Mouse (Mus musculus) CH12.LX (cell line): Measurements from ENCODE around the gene Oprm1. TPM values are rescaled to one million over a fixed set of nuclear protein-coding genes. Genes with fewer than 3 reads are reported as not detected.

Source experiments
- DNase-seq: peaks from one replicate; pipeline ENCODE4 v3.0.0-alpha.2; 2013; ENCODE audit errors: extremely low read depth
- H3K27ac ChIP-seq: 2 replicates; pipeline ENCODE4 v1.5.1; 2012; ENCODE audit warnings: low read depth, mild to moderate bottlenecking, control low read depth, moderate library complexity; ENCODE audit not compliant: insufficient read depth
- H3K27me3 ChIP-seq: replicated peaks from 2 replicates; pipeline ENCODE3; 2012; ENCODE audit warnings: inconsistent platforms
- H3K36me3 ChIP-seq, 2 experiments: replicated peaks in 1 of 2; 2 replicates each; pipeline versions ENCODE3 to v1.6.1; 2012; ENCODE audit warnings: inconsistent platforms in 1 of 2, low read length in 1 of 2, mild to moderate bottlenecking in 1 of 2, mixed read lengths in 1 of 2, moderate library complexity in 1 of 2; ENCODE audit not compliant: control insufficient read depth in 1 of 2, insufficient read depth in 1 of 2
- H3K4me1 ChIP-seq, 2 experiments: 2 replicates each; pipeline ENCODE4 v1.6.1; 2012; ENCODE audit warnings: inconsistent platforms in 1 of 2, moderate library complexity in 1 of 2; ENCODE audit not compliant: insufficient read depth in 2 of 2, control insufficient read depth in 1 of 2
- H3K4me2 ChIP-seq: 2 replicates; pipeline ENCODE4 v1.6.1; 2012; ENCODE audit warnings: low read depth, mild to moderate bottlenecking, control low read depth; ENCODE audit not compliant: poor library complexity, insufficient read depth, severe bottlenecking
- H3K4me3 ChIP-seq, 3 experiments: fragments of 150-350 bp in 1 of 3; sonication (generic) in 1 of 3; replicated peaks in 1 of 3; 2 replicates each; pipeline versions ENCODE3 to v1.5.1; 2011 to 2012; ENCODE audit warnings: low read depth in 2 of 3, low read length in 2 of 3, mild to moderate bottlenecking in 2 of 3, moderate library complexity in 2 of 3, control low read depth in 1 of 3, improper control_type of control experiment in 1 of 3, inconsistent platforms in 1 of 3, mixed read lengths in 1 of 3; ENCODE audit not compliant: poor library complexity in 1 of 3
- H3K79me2 ChIP-seq: replicated peaks from 2 replicates; pipeline ENCODE4 v1.6.1; 2012; ENCODE audit warnings: mild to moderate bottlenecking, moderate library complexity; ENCODE audit not compliant: control insufficient read depth, poor library complexity, insufficient read depth, severe bottlenecking; ENCODE audit errors: extremely low read depth
- H3K9ac ChIP-seq: 2 replicates; pipeline ENCODE4 v1.6.1; 2012; ENCODE audit warnings: low read depth, mild to moderate bottlenecking, control low read depth, moderate library complexity; ENCODE audit not compliant: insufficient read depth
- H3K9me3 ChIP-seq: replicated peaks from 2 replicates; pipeline ENCODE3; 2012; ENCODE audit warnings: low read length, inconsistent platforms, mixed read lengths
- CHD2 ChIP-seq: IDR thresholded peaks from 2 replicates; pipeline ENCODE4 v1.6.1; 2011; ENCODE audit warnings: low read length, improper control_type of control experiment
- CTCF ChIP-seq, 2 experiments: IDR thresholded peaks in 1 of 2; conservative IDR thresholded peaks in 1 of 2; 2 replicates each; pipeline ENCODE4 v1.5.1; 2011 to 2012; ENCODE audit warnings: low read depth in 2 of 2, low read length in 2 of 2, improper control_type of control experiment in 1 of 2, inconsistent platforms in 1 of 2, mild to moderate bottlenecking in 1 of 2, moderate library complexity in 1 of 2
- E2F4 ChIP-seq: IDR thresholded peaks from 2 replicates; pipeline ENCODE4 v1.6.1; 2011; ENCODE audit warnings: low read depth, low read length, improper control_type of control experiment; ENCODE audit not compliant: insufficient replicate concordance
- ETS1 ChIP-seq: conservative IDR thresholded peaks from 2 replicates; pipeline ENCODE4 v1.6.1; 2012; ENCODE audit warnings: low read depth, mild to moderate bottlenecking, inconsistent platforms, low read length, improper control_type of control experiment, moderate library complexity
- GABPA ChIP-seq: IDR thresholded peaks from 2 replicates; pipeline ENCODE4 v1.6.1; 2012; ENCODE audit warnings: low read depth, low read length, improper control_type of control experiment, inconsistent platforms; ENCODE audit not compliant: insufficient replicate concordance
- HCFC1 ChIP-seq: IDR thresholded peaks from 2 replicates; pipeline ENCODE4 v1.6.1; 2012; ENCODE audit warnings: low read depth, mild to moderate bottlenecking, inconsistent platforms, low read length, improper control_type of control experiment
- JUN ChIP-seq: IDR thresholded peaks from 2 replicates; pipeline ENCODE4 v1.6.1; 2011; ENCODE audit warnings: low read depth, mild to moderate bottlenecking, low read length, improper control_type of control experiment, moderate library complexity; ENCODE audit not compliant: insufficient read depth
- MAFK ChIP-seq: IDR thresholded peaks from 2 replicates; pipeline ENCODE4 v1.6.1; 2011; ENCODE audit warnings: low read length, improper control_type of control experiment; ENCODE audit not compliant: insufficient replicate concordance
- MAZ ChIP-seq: IDR thresholded peaks from 2 replicates; pipeline ENCODE4 v1.6.1; 2012; ENCODE audit warnings: low read depth, mild to moderate bottlenecking, inconsistent platforms, low read length, improper control_type of control experiment, moderate library complexity
- MEF2A ChIP-seq: IDR thresholded peaks from 2 replicates; pipeline ENCODE4 v1.6.1; 2014; ENCODE audit warnings: low read depth, mild to moderate bottlenecking, inconsistent platforms, low read length, improper control_type of control experiment, borderline replicate concordance
- MXI1 ChIP-seq: IDR thresholded peaks from 2 replicates; pipeline ENCODE4 v1.6.1; 2011; ENCODE audit warnings: mild to moderate bottlenecking, low read depth, low read length, improper control_type of control experiment
- MYC ChIP-seq: IDR thresholded peaks from 2 replicates; pipeline ENCODE4 v1.6.1; 2011; ENCODE audit warnings: low read depth, mild to moderate bottlenecking, improper control_type of control experiment, low read length
- PAX5 ChIP-seq: IDR thresholded peaks from 2 replicates; pipeline ENCODE4 v1.6.1; 2012; ENCODE audit warnings: low read length, inconsistent platforms, mixed read lengths
- POLR2A ChIP-seq: IDR thresholded peaks from 2 replicates; pipeline ENCODE4 v1.6.1; 2011; ENCODE audit warnings: low read depth, mild to moderate bottlenecking, improper control_type of control experiment, low read length
- RAD21 ChIP-seq: IDR thresholded peaks from 2 replicates; pipeline ENCODE4 v1.6.1; 2011; ENCODE audit warnings: low read depth, mild to moderate bottlenecking, low read length, improper control_type of control experiment, moderate library complexity
- RCOR1 ChIP-seq: conservative IDR thresholded peaks from 2 replicates; pipeline ENCODE4 v1.6.1; 2012; ENCODE audit warnings: low read depth, mild to moderate bottlenecking, inconsistent platforms, low read length, improper control_type of control experiment
- SIN3A ChIP-seq: IDR thresholded peaks from 2 replicates; pipeline ENCODE4 v1.6.1; 2012; ENCODE audit warnings: low read length, improper control_type of control experiment, inconsistent platforms
- SMC3 ChIP-seq: IDR thresholded peaks from 2 replicates; pipeline ENCODE4 v1.6.1; 2011; ENCODE audit warnings: low read depth, low read length, improper control_type of control experiment
- TBP ChIP-seq: conservative IDR thresholded peaks from 2 replicates; pipeline ENCODE4 v1.6.1; 2011; ENCODE audit warnings: low read depth, low read length, improper control_type of control experiment
- TCF12 ChIP-seq: IDR thresholded peaks from 2 replicates; pipeline ENCODE4 v1.6.1; 2014; ENCODE audit warnings: low read depth, mild to moderate bottlenecking, inconsistent platforms, low read length, improper control_type of control experiment
- USF1 ChIP-seq: IDR thresholded peaks from 2 replicates; pipeline ENCODE4 v1.6.1; 2014; ENCODE audit warnings: low read depth, mild to moderate bottlenecking, inconsistent platforms, low read length, improper control_type of control experiment
- USF2 ChIP-seq: conservative IDR thresholded peaks from 2 replicates; pipeline ENCODE4 v1.6.1; 2011; ENCODE audit warnings: low read depth, low read length, improper control_type of control experiment
- ZC3H11A ChIP-seq: IDR thresholded peaks from 2 replicates; pipeline ENCODE4 v1.6.1; 2012; ENCODE audit warnings: low read depth, mild to moderate bottlenecking, inconsistent platforms, low read length, improper control_type of control experiment
- ZNF384 ChIP-seq: IDR thresholded peaks from 2 replicates; pipeline ENCODE4 v1.6.1; 2012; ENCODE audit warnings: low read depth, low read length, improper control_type of control experiment, inconsistent platforms
- dilution Hi-C: fragments of 300-500 bp; cut with MboI; formaldehyde crosslinking; loops from 2 replicates; pipeline ENCODE4 v1.14.3; 2020; ENCODE audit warnings: low sequenced_read_pairs; ENCODE audit not compliant: extremely low pct_unique_long_range_greater_than_20kb, extremely low pct_ligation_motif_present
- in situ Hi-C: fragments of 300-500 bp; cut with MboI; formaldehyde crosslinking; loops from 3 replicates; pipeline ENCODE4 v1.14.3; 2019; ENCODE audit warnings: low sequenced_read_pairs, low pct_ligation_motif_present, low pct_unique_long_range_greater_than_20kb, mixed read lengths
- polyA plus RNA-seq: library from polyadenylated mRNA; unstranded; fragments of >175 nt; gene quantifications from 2 replicates; pipeline ENCODE4 v1.2.1, GENCODE M21; 2012; ENCODE audit warnings: low read depth; ENCODE audit not compliant: insufficient read length
- total RNA-seq, 2 experiments: library from RNA; depleted of rRNA; stranded (reverse); fragments of 300-350 nt in 1 of 2; fragments of >200 nt in 1 of 2; gene quantifications; 2 replicates each; pipeline ENCODE4 v1.2.3; 2012 to 2014

Gene Oprm1
- total and polyA plus RNA-seq, 3 experiments = not detected

- Histone ChIP-seq H3K9me3 (peaks cover 6% of the 10 kb centered on the region), H3K4me3 (no peak overlapping the region), H3K27ac (no peak overlapping the region), H3K4me1 (peaks cover 6 to 22% of the 10 kb centered on the region in 2 experiments; a peak in 3 of 4 replicates), H3K4me2 (peak overlapping the region; percentile 31; the same call in 1 of the 2 replicates), H3K9ac (no peak overlapping the region), H3K36me3 (peaks cover 0 to 5% of the 10 kb centered on the region in 2 experiments), H3K79me2 (no peaks in the 10 kb centered on the region), H3K27me3 (no peaks in the 10 kb centered on the region)
- DNase-seq = peak; percentile 41
- TF ChIP-seq HCFC1 (no peak), CHD2 (no peak), SIN3A (no peak)
- dilution Hi-C loops (no loop called here), in situ Hi-C loops (loop anchor here (25.0 kb wide), 1 partner anchor 123 kb away; no protein-coding TSS in a partner anchor)
Observed at GRCm38 (mm10) chr10:7010543-7010942, 252.2 kb downstream of the Oprm1 start.

GRCm38 (mm10) chr10:7015199-7015598, 256.9 kb downstream of the Oprm1 start:
- Histone ChIP-seq H3K4me1 (peaks cover 2 to 11% of the 10 kb centered on the region in 2 experiments; a peak in 3 of 4 replicates), H3K9ac (no peak overlapping the region), H3K27ac (no peak overlapping the region), H3K27me3 (no peaks in the 10 kb centered on the region), H3K4me3 (no peak overlapping the region), H3K9me3 (no peaks in the 10 kb centered on the region), H3K79me2 (no peaks in the 10 kb centered on the region), H3K36me3 (no peaks in the 10 kb centered on the region), H3K4me2 (no peak overlapping the region)
- dilution Hi-C loops (no loop called here), in situ Hi-C loops (loop anchor here (25.0 kb wide), 1 partner anchor 128 kb away; no protein-coding TSS in a partner anchor)
- peak; percentile 28 for DNase-seq
- TF ChIP-seq CTCF (conservative IDR thresholded peaks at IDR 0.05 in 1 of 2, IDR thresholded peaks at IDR 0.05 in 1 of 2; ENCODE audit: low read depth in 2 of 2, low read length in 2 of 2) (peak in 1 of 2 experiments; percentile 73; a peak in 2 of 4 replicates), RAD21 (peak; percentile 75), SMC3 (peak; percentile 85), ZC3H11A (peak; percentile 65), ZNF384 (no peak), PAX5 (no peak), GABPA (no peak), TCF12 (no peak), MAZ (no peak)

GRCm38 (mm10) chr10:7019781-7020386, 261.6 kb downstream of the Oprm1 start:
- no peak overlapping the region for H3K4me2 ChIP-seq
- 0 out of 4 replicates have a peak, but pooled peaks cover 0 to 4% of the 10 kb centered on the region in 2 experiments for H3K4me1 ChIP-seq
- in situ Hi-C loops (loop anchor here (5.0 to 25.0 kb wide), 2 partner anchors 42 to 133 kb away; no protein-coding TSS in a partner anchor), dilution Hi-C loops (no loop called here)
- no peak overlapping the region for H3K9ac ChIP-seq
- H3K4me3 ChIP-seq = no peak overlapping the region
- no peaks in the 10 kb centered on the region for H3K36me3 ChIP-seq
- no peaks in the 10 kb centered on the region for H3K9me3 ChIP-seq
- no peak for DNase-seq
- H3K27me3 ChIP-seq = no peaks in the 10 kb centered on the region
- H3K79me2 ChIP-seq = no peaks in the 10 kb centered on the region
- no peak overlapping the region for H3K27ac ChIP-seq
- TF ChIP-seq MYC (no peak), TCF12 (no peak), TBP (no peak), POLR2A (no peak), USF1 (no peak), ZC3H11A (no peak), RCOR1 (no peak), MXI1 (no peak), E2F4 (no peak), ZNF384 (no peak), MAZ (no peak), MEF2A (no peak), MAFK (no peak), ETS1 (no peak), PAX5 (no peak), JUN (no peak), RAD21 (no peak), USF2 (no peak), SIN3A (no peak)
